Mouse (Mus musculus) kidney, embryonic 14.5 days (tissue): Measurements from ENCODE around the gene Gorasp1. TPM values are rescaled to one million over a fixed set of nuclear protein-coding genes. Genes with fewer than 3 reads are reported as not detected.

Experiments
- ATAC-seq: fragments of 200-750 bp; cut with Nextera tagmentation; 2 replicates; pipeline ENCODE4 v1.8.0; 2017; ENCODE audit warnings: moderate number of reproducible peaks, mild to moderate bottlenecking, moderate TSS enrichment, moderate library complexity; ENCODE audit not compliant: low FRiP score, low TSS enrichment
- H3K27ac ChIP-seq: fragments of 300-500 bp; sonication (generic); 2 replicates; pipeline ENCODE4 v1.5.1; 2014; ENCODE audit warnings: low read depth, mild to moderate bottlenecking, low read length, moderate library complexity, mixed read lengths
- H3K27me3 ChIP-seq: fragments of 300-500 bp; sonication (generic); 2 replicates; pipeline ENCODE4 v1.6.1; 2014; ENCODE audit warnings: mild to moderate bottlenecking, low read length; ENCODE audit not compliant: control insufficient read depth, insufficient read depth
- H3K36me3 ChIP-seq: fragments of 300-500 bp; sonication (generic); 2 replicates; pipeline ENCODE4 v1.6.1; 2014; ENCODE audit warnings: low read length, mixed read lengths; ENCODE audit not compliant: control insufficient read depth, insufficient read depth
- H3K4me1 ChIP-seq: fragments of 300-500 bp; sonication (generic); 2 replicates; pipeline ENCODE4 v1.6.1; 2014; ENCODE audit warnings: low read length, mixed read lengths; ENCODE audit not compliant: control insufficient read depth, insufficient read depth
- H3K4me2 ChIP-seq: fragments of 300-500 bp; sonication (generic); replicated peaks from 2 replicates; pipeline ENCODE4 v1.6.1; 2014; ENCODE audit warnings: low read depth, mild to moderate bottlenecking, low read length
- H3K4me3 ChIP-seq: fragments of 300-500 bp; sonication (generic); 2 replicates; pipeline ENCODE4 v1.5.1; 2014; ENCODE audit warnings: mild to moderate bottlenecking, low read length
- H3K9ac ChIP-seq: fragments of 300-500 bp; sonication (generic); 2 replicates; pipeline ENCODE4 v1.6.1; 2014; ENCODE audit warnings: low read depth, mild to moderate bottlenecking, low read length, moderate library complexity
- H3K9me3 ChIP-seq: fragments of 300-500 bp; sonication (generic); 2 replicates; pipeline ENCODE4 v1.6.1; 2016; ENCODE audit warnings: low read length; ENCODE audit not compliant: control insufficient read depth
- WGBS: fragments of 180-500 bp; shearing (Covaris S2); extraction: QIAGEN DNeasy Blood & Tissue Kit; methylation state at CpG from one replicate; pipeline ENCODE4 v1.1.7; 2014; 5-methylcytosine and 5-hydroxymethylcytosine counted together
- polyA plus RNA-seq: library from polyadenylated mRNA; unstranded; fragments of >200 nt; fragmentation: Nextera tagmentation; extraction: Ambion mirVana; gene quantifications from 2 replicates; pipeline ENCODE4 v1.2.1, GENCODE M21; 2014

Gorasp1 gene
- polyA plus RNA-seq, 1 experiment from 2014 or later: 22.1 TPM

DNA sequence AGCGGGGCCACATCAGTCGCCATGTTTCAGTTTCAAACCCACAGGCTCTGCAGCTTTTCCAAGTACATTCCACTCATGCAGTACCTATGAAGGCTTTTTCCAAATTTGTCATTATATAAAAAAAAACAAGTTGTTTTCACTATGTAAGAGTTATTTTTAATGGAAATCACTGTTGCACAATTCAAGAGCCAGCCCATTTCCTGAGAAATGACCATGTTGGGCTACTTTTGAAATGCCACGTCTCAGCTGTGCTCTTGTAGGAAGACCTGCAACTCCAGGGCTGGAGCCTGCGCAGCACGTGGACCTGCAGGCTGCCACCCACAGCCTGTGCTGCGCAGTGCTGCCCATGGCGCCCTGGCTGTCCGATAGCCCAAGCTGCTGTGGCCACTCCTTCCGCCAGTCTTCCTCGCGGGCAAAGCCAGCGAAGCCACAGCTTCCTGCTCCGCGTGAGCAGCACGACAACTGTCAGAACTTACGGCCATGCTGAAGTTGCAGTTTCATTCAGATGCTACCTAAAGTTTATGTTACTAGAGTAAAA, 12.2 kb downstream of the Gorasp1 start:
- WGBS: 92% methylated on average over 16 of the region's 16 CpGs
- H3K4me2 ChIP-seq: no peak overlapping the region
- ATAC-seq: no peak

GRCm38 (mm10) chr9:119923462-119923861, 13.9 kb downstream of the Gorasp1 start:
- no peak overlapping the region for H3K4me3 ChIP-seq
- H3K4me2 ChIP-seq: no peak overlapping the region
- ATAC-seq: no peak
- peaks cover 91% of the 10 kb centered on the region for H3K36me3 ChIP-seq
- no peaks in the 10 kb centered on the region for H3K9me3 ChIP-seq
- no peaks in the 10 kb centered on the region for H3K4me1 ChIP-seq
- WGBS: 91% methylated on average over 4 of the region's 4 CpGs
- H3K27ac ChIP-seq: no peak overlapping the region
- no peak overlapping the region for H3K9ac ChIP-seq
- no peaks in the 10 kb centered on the region for H3K27me3 ChIP-seq

More for the DNA sequence above, 12.2 kb downstream of the Gorasp1 start:
- Histone ChIP-seq H3K9ac (no peak overlapping the region), H3K27me3 (no peaks in the 10 kb centered on the region), H3K4me1 (no peaks in the 10 kb centered on the region), H3K36me3 (peaks cover 90% of the 10 kb centered on the region), H3K4me3 (no peak overlapping the region), H3K27ac (no peak overlapping the region), H3K9me3 (no peaks in the 10 kb centered on the region)

- no peaks in the 10 kb centered on the region for H3K27me3 ChIP-seq
- H3K4me1 ChIP-seq: no peaks in the 10 kb centered on the region
- 84% methylated on average over 1 of the region's 1 CpGs for WGBS
- H3K9me3 ChIP-seq: no peaks in the 10 kb centered on the region
- no peak overlapping the region for H3K27ac ChIP-seq
- no peak overlapping the region for H3K4me2 ChIP-seq
- no peak overlapping the region for H3K9ac ChIP-seq
- peaks cover 85% of the 10 kb centered on the region for H3K36me3 ChIP-seq
- H3K4me3 ChIP-seq: no peak overlapping the region
- ATAC-seq: no peak
Measured at GRCm38 (mm10) chr9:119919858-119920257, 17.5 kb downstream of the Gorasp1 start.

GRCm38 (mm10) chr9:119913087-119913838, 24.1 kb downstream of the Gorasp1 start:
- ATAC-seq: no peak

GRCm38 (mm10) chr9:119909931-119910330, 27.4 kb downstream of the Gorasp1 start:
- no peak overlapping the region for H3K4me2 ChIP-seq
- no peak overlapping the region for H3K9ac ChIP-seq
- ATAC-seq: no peak
- WGBS: 83% methylated on average over 3 of the region's 3 CpGs
- no peak overlapping the region for H3K4me3 ChIP-seq
- H3K27me3 ChIP-seq: no peaks in the 10 kb centered on the region
- no peak overlapping the region for H3K27ac ChIP-seq
- no peaks in the 10 kb centered on the region for H3K4me1 ChIP-seq
- peaks cover 94% of the 10 kb centered on the region for H3K36me3 ChIP-seq
- no peaks in the 10 kb centered on the region for H3K9me3 ChIP-seq

More at GRCm38 (mm10) chr9:119913087-119913838, 24.1 kb downstream of the Gorasp1 start:
- Histone ChIP-seq H3K27me3 (no peaks in the 10 kb centered on the region), H3K27ac (no peak overlapping the region), H3K4me2 (no peak overlapping the region), H3K4me3 (no peak overlapping the region), H3K9ac (no peak overlapping the region), H3K36me3 (peaks cover 87% of the 10 kb centered on the region), H3K4me1 (no peaks in the 10 kb centered on the region), H3K9me3 (no peaks in the 10 kb centered on the region)
- 76% methylated on average over 12 of the region's 13 CpGs for WGBS

GRCm38 (mm10) chr9:119908708-119909107, 28.7 kb downstream of the Gorasp1 start:
- H3K4me3 ChIP-seq: no peak overlapping the region
- WGBS: 64% methylated on average over 3 of the region's 3 CpGs
- no peak overlapping the region for H3K9ac ChIP-seq
- peak; percentile 87 for ATAC-seq
- no peak overlapping the region for H3K27ac ChIP-seq
- no peaks in the 10 kb centered on the region for H3K4me1 ChIP-seq
- H3K27me3 ChIP-seq: no peaks in the 10 kb centered on the region
- H3K36me3 ChIP-seq: peaks cover 94% of the 10 kb centered on the region
- no peaks in the 10 kb centered on the region for H3K9me3 ChIP-seq
- H3K4me2 ChIP-seq: no peak overlapping the region

DNA sequence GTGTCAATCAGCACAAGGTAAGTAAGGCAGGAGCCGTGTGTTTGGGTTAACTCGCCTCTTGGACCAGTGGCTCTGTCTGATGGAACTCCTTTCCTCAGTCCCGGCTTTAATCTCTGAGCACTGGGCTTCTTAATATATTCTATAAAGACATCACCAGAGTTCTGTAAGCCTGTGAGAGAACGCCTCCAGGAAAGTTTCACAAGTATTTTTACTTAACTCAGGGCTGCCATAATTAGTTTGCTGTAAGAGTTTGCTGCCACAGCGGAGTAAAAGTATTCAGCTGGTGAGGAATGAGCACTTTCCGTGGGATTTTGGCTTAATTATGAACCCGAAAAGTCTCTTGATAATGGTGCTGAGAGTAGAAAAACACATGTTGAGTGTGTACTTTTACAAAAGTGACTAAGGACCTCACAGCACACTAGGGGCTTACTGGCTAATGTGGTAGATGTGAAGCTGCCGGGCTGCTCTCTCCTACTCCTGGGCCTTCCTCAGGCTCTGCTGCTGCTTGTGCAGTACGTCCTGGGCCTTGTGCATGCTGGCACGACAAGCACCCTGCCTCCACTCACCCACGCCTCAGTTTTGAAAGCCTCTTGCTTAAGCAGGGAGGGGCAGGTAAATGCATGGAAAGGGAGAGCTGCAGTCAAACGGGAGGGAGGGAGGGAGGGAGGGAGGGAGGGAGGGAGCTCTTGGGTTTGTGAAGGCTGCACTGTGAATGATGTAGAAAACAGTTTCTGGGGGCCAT, 34.8 kb downstream of the Gorasp1 start:
- H3K9me3 ChIP-seq: no peaks in the 10 kb centered on the region
- no peak overlapping the region for H3K27ac ChIP-seq
- no peak overlapping the region for H3K4me3 ChIP-seq
- peaks cover 58% of the 10 kb centered on the region for H3K36me3 ChIP-seq
- no peak for ATAC-seq
- H3K27me3 ChIP-seq: no peaks in the 10 kb centered on the region
- H3K4me1 ChIP-seq: no peaks in the 10 kb centered on the region
- 86% methylated on average over 12 of the region's 12 CpGs for WGBS
- H3K4me2 ChIP-seq: no peak overlapping the region
- no peak overlapping the region for H3K9ac ChIP-seq

GRCm38 (mm10) chr9:119899446-119899845, 37.9 kb downstream of the Gorasp1 start:
- ATAC-seq: no peak
- H3K36me3 ChIP-seq: peaks cover 28% of the 10 kb centered on the region
- 93% methylated on average over 2 of the region's 2 CpGs for WGBS
- H3K27me3 ChIP-seq: no peaks in the 10 kb centered on the region
- H3K4me1 ChIP-seq: peaks cover 8% of the 10 kb centered on the region; the same call in 1 of the 2 replicates
- H3K27ac ChIP-seq: no peak overlapping the region
- H3K4me3 ChIP-seq: no peak overlapping the region
- no peak overlapping the region for H3K9ac ChIP-seq
- H3K9me3 ChIP-seq: no peaks in the 10 kb centered on the region
- no peak overlapping the region for H3K4me2 ChIP-seq
